Mouse (Mus musculus) limb, embryonic 11.5 days (tissue): ENCODE results near the gene 2510002D24Rik. TPM values are rescaled to one million over a fixed set of nuclear protein-coding genes. Genes with fewer than 3 reads are reported as not detected.
"Not testable (repeated sequence)": the region's sequence is repeated elsewhere in the genome, so short reads cannot be mapped to it uniquely, and the experiment has no call there.

Experiments
- ATAC-seq: fragments of 200-750 bp; cut with Nextera tagmentation; 2 replicates; pipeline ENCODE4 v1.8.0; 2017; ENCODE audit warnings: low read depth; ENCODE audit not compliant: insufficient number of reproducible peaks, low FRiP score, low TSS enrichment
- DNase-seq: peaks from one replicate; pipeline ENCODE4 v3.0.0-alpha.2; 2015; ENCODE audit warnings: low spot score
- H3K27ac ChIP-seq: fragments of 300-500 bp; sonication (generic); replicated peaks from 2 replicates; pipeline ENCODE4 v1.5.1; 2014; ENCODE audit warnings: low read depth, mild to moderate bottlenecking, low read length
- H3K27me3 ChIP-seq: fragments of 300-500 bp; sonication (generic); 2 replicates; pipeline ENCODE4 v1.6.1; 2014; ENCODE audit warnings: mild to moderate bottlenecking, low read length, mixed read lengths; ENCODE audit not compliant: control insufficient read depth, insufficient read depth
- H3K36me3 ChIP-seq: fragments of 300-500 bp; sonication (generic); 2 replicates; pipeline ENCODE4 v1.6.1; 2014; ENCODE audit warnings: mild to moderate bottlenecking, low read length, moderate library complexity, mixed read lengths; ENCODE audit not compliant: control insufficient read depth, insufficient read depth
- H3K4me1 ChIP-seq: fragments of 300-500 bp; sonication (generic); 2 replicates; pipeline ENCODE4 v1.6.1; 2014; ENCODE audit warnings: low read length, mixed read lengths; ENCODE audit not compliant: control insufficient read depth, insufficient read depth
- H3K4me2 ChIP-seq: fragments of 300-500 bp; sonication (generic); 2 replicates; pipeline ENCODE4 v1.6.1; 2014; ENCODE audit warnings: low read depth, mild to moderate bottlenecking, moderate library complexity; ENCODE audit not compliant: severe bottlenecking
- H3K4me3 ChIP-seq: fragments of 300-500 bp; sonication (generic); 2 replicates; pipeline ENCODE4 v1.5.1; 2014; ENCODE audit warnings: low read depth, low read length
- H3K9ac ChIP-seq: fragments of 300-500 bp; sonication (generic); 2 replicates; pipeline ENCODE4 v1.6.1; 2014; ENCODE audit warnings: mild to moderate bottlenecking, low read length
- H3K9me3 ChIP-seq: fragments of 300-500 bp; sonication (generic); 2 replicates; pipeline ENCODE4 v1.6.1; 2016; ENCODE audit warnings: low read length; ENCODE audit not compliant: control insufficient read depth
- WGBS: fragments of 180-500 bp; shearing (Covaris S2); extraction: QIAGEN DNeasy Blood & Tissue Kit; methylation state at CpG from one replicate; pipeline ENCODE4 v1.1.7; 2014; 5-methylcytosine and 5-hydroxymethylcytosine counted together
- polyA plus RNA-seq: library from polyadenylated mRNA; unstranded; fragments of >200 nt; fragmentation: Nextera tagmentation; extraction: Ambion mirVana; gene quantifications from 2 replicates; pipeline ENCODE4 v1.2.1, GENCODE M21; 2014

The 2510002D24Rik gene
- polyA plus RNA-seq, 1 experiment from 2014 or later, result 31.4 TPM

DNA sequence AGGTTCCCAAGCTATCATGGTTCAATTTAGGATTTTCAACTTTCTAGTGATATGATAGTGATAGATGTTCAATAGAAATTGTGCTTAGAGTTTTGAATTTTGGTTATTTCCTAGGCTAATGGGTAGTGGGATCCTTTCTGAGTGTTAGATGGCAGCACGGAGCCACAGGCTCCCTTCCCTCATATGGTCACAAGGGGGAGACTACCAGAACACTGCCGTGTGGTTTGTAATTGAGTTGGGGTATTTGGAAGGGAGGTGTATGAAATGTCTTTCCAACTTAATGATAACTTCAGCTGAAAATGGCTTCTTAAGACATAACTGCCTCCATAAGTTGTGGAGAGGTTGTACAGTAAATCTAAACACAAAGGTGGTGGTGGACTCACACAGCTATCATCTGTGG, 2.9 kb upstream of the 2510002D24Rik start:
- ATAC-seq (no peak), DNase-seq (no peak)
- no peaks in the 10 kb centered on the region for H3K4me1 ChIP-seq
- no peak overlapping the region for H3K4me2 ChIP-seq
- H3K27ac ChIP-seq, result no peak overlapping the region
- no peak overlapping the region for H3K9ac ChIP-seq
- peaks cover 13% of the 10 kb centered on the region for H3K36me3 ChIP-seq
- no peaks in the 10 kb centered on the region for H3K27me3 ChIP-seq
- 82% methylated on average over 2 of the region's 2 CpGs for WGBS
- no peaks in the 10 kb centered on the region for H3K9me3 ChIP-seq
- H3K4me3 ChIP-seq, result no peak overlapping the region

DNA sequence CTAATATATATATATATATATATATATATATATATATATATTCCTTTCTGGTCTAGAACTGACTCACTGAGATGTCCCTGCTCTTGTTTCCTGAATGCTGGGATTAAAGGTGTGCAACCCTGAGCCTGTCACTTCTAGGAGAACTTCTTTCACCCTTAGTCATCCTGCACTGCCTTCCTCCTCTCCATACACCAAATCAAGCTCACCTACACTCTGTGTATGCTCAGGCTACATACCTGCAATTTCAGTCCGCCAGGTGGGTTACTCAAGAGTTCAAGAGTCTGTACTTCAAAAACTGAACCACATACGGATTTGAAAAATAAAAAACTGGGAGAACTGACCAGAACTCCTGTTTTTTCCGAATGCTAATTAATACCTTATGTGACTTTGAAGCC, 308 bp upstream of the 2510002D24Rik start:
- peaks cover 11% of the 10 kb centered on the region for H3K36me3 ChIP-seq
- no peak overlapping the region for H3K27ac ChIP-seq
- 23% methylated on average over 3 of the region's 3 CpGs for WGBS
- ATAC-seq (peak; percentile 49; the same call in 1 of the 2 replicates), DNase-seq (no peak)
- H3K9ac ChIP-seq, result no peak overlapping the region; the same call in 1 of the 2 replicates
- peak overlapping the region; percentile 74 for H3K4me3 ChIP-seq
- H3K27me3 ChIP-seq, result no peaks in the 10 kb centered on the region
- peak overlapping the region; percentile 62 for H3K4me2 ChIP-seq
- H3K4me1 ChIP-seq, result no peaks in the 10 kb centered on the region
- no peaks in the 10 kb centered on the region for H3K9me3 ChIP-seq

DNA sequence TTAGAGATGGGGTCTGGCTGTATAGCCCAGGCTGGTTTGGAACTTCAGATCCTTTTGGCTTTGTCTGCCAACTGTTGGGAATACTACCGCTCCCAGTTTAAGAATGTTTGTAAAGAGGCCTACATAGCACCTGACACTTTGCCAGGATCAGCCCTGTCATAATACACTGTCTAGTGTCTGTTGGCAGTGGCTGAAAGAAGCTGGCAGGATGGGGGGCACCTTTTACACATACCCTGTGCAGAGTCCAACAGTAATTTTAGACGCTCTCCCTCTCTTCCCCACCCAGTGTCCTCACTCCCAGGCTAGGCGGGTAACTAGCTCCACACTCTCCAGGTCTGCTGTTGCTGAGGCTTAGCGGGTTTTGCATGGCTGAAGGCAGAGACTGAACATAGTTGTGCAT, 2.0 kb downstream of the 2510002D24Rik start:
- ATAC-seq, result no peak

DNA sequence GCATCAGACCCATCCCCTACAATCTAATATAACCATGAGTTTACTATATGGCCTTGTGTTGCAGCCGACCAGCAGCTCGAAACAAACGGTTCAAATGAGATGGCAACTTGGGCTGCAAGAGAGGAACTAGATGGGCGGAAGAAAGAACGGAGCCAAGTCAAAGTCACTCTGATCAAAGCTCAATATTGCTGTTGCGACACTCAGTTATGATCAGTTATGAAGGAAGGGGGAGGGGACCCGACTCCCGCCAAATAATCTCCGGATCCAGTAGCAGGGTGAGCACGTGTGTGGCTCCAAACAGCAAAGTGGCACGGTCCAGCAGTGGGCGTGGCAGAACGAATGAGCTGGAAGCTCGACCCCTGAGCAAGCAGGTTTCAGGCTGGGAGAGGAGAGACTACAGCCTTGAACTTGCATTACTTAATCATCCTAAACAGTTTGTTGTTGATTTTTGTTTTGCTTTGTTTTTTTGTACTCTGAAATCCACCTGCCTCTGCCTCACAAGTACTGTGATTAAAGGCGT, 10.0 kb downstream of the 2510002D24Rik start:
- 85% methylated on average over 15 of the region's 15 CpGs for WGBS
- Histone ChIP-seq H3K27me3 (no peaks in the 10 kb centered on the region), H3K9me3 (no peaks in the 10 kb centered on the region), H3K27ac (no peak overlapping the region), H3K4me3 (no peak overlapping the region), H3K9ac (no peak overlapping the region), H3K4me2 (no peak overlapping the region), H3K4me1 (no peaks in the 10 kb centered on the region), H3K36me3 (no peaks in the 10 kb centered on the region)
- DNase-seq (no peak), ATAC-seq (no peak)

More for the DNA sequence above, 2.0 kb downstream of the 2510002D24Rik start:
- H3K27ac ChIP-seq, result no peak overlapping the region
- DNase-seq, result no peak
- no peak overlapping the region for H3K9ac ChIP-seq
- H3K4me1 ChIP-seq, result no peaks in the 10 kb centered on the region
- H3K4me3 ChIP-seq, result no peak overlapping the region
- H3K9me3 ChIP-seq, result no peaks in the 10 kb centered on the region
- H3K4me2 ChIP-seq, result no peak overlapping the region
- H3K36me3 ChIP-seq, result peaks cover 9% of the 10 kb centered on the region
- H3K27me3 ChIP-seq, result no peaks in the 10 kb centered on the region
- 95% methylated on average over 4 of the region's 4 CpGs for WGBS

DNA sequence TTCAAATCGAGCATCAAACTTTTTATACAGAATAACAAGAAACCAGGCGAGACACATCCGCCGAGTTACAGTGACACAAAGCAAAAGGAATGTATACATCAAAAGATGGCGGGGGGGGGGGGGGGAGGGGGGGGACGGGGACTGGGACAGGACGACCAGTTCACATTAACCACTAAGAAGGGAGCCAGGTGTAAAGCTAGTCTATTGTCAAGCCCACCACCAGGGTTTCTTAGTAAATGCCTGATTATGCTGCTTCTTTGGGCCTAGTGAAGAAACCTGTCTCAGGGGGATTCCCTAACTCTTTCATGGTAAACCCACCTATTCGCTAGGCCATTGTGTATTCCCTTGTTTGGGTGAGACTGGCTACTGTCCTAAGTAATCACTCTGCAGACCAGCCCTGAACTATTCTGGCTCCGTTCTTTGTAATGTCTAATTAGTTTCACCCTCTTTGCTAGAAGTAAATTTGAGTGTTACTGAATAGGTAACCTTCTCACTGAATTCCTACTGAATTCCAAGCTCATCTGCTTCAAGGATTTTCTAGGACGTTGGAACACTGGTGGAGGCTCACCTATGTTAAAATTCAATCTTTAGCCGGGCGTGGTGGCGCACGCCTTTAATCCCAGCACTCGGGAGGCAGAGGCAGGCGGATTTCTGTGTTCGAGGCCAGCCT, 13.3 kb downstream of the 2510002D24Rik start:
- H3K9ac ChIP-seq, ATAC-seq, H3K27me3 ChIP-seq, DNase-seq, H3K4me3 ChIP-seq, H3K27ac ChIP-seq, H3K4me2 ChIP-seq, H3K9me3 ChIP-seq, H3K36me3 ChIP-seq, H3K4me1 ChIP-seq: not testable (repeated sequence)
- 90% methylated on average over 16 of the region's 17 CpGs for WGBS

DNA sequence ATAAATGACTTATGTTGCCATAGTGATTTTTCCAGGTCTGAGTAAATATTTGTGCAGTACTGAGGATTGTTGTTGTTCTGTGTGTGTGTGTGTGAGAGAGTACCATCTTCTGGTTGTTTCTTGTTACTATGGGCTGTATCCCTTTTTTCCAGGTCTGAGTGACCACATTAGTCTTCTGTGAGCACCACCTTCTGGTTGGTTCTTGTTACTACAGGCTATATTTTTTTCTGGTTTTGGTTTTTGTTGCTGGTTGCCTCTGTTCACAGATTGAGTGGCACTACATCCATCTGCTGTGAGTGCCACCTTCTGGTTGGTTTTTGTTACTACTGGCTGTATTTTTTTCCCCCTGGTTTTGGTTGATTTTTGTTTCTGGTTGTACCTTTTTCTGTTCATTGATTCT, 22.2 kb downstream of the 2510002D24Rik start:
- Histone ChIP-seq H3K9ac (no peak overlapping the region), H3K4me2 (no peak overlapping the region), H3K4me3 (no peak overlapping the region), H3K27me3 (no peaks in the 10 kb centered on the region), H3K9me3 (peaks cover 2% of the 10 kb centered on the region; the same call in 1 of the 2 replicates), H3K4me1 (no peaks in the 10 kb centered on the region), H3K27ac (no peak overlapping the region), H3K36me3 (no peaks in the 10 kb centered on the region)
- DNase-seq (no peak), ATAC-seq (no peak)

DNA sequence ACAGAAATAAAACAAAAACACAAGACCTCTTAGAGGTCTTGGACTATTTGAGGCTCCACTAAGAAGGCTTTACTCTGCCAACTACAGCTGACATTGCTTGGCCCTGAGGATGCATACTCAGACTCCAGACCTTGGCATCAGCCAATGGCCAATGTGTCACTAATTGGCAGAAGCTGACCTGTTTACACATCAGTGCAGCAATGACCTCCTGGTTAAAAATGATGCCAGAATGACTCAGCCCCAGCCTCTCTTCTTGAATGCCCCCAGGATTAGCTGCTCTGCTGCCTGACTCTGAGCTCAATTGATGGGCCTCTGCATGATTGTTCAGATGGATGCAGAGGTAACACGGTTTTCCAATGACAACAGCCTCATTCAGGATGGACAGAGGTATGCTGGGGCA, 23.8 kb downstream of the 2510002D24Rik start:
- DNase-seq, result no peak
- H3K9me3 ChIP-seq, result peaks cover 2% of the 10 kb centered on the region; the same call in 1 of the 2 replicates
- no peak overlapping the region for H3K4me3 ChIP-seq
- 88% methylated on average over 1 of the region's 1 CpGs for WGBS
- H3K4me2 ChIP-seq, result no peak overlapping the region
- H3K36me3 ChIP-seq, result no peaks in the 10 kb centered on the region
- no peak overlapping the region for H3K9ac ChIP-seq
- no peaks in the 10 kb centered on the region for H3K27me3 ChIP-seq
- H3K27ac ChIP-seq, result no peak overlapping the region
- no peaks in the 10 kb centered on the region for H3K4me1 ChIP-seq
- no peak for ATAC-seq

DNA sequence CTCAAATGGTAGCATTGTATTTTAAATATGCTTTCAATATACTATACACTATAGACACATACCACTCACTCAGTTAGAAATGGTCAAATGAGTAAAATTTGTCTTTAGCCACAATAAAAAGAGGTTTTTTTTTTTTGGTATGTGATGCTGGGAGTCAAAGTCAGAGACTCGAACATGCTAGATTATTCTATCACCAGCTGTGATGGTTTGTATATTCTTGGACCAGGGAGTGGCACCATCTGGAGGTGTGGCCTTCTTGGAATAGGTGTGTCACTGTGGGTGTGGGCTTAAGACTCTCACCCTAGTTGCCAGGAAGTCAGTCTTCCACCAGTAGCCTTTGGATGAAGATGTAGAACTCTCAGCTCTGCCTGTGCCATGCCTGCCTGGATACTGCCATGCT, 34.1 kb downstream of the 2510002D24Rik start:
- not testable (repeated sequence) for H3K9me3 ChIP-seq, H3K27me3 ChIP-seq, H3K27ac ChIP-seq, H3K4me3 ChIP-seq, H3K36me3 ChIP-seq, H3K4me1 ChIP-seq, H3K4me2 ChIP-seq, H3K9ac ChIP-seq, ATAC-seq, DNase-seq
- WGBS, result 86% methylated on average over 1 of the region's 1 CpGs

DNA sequence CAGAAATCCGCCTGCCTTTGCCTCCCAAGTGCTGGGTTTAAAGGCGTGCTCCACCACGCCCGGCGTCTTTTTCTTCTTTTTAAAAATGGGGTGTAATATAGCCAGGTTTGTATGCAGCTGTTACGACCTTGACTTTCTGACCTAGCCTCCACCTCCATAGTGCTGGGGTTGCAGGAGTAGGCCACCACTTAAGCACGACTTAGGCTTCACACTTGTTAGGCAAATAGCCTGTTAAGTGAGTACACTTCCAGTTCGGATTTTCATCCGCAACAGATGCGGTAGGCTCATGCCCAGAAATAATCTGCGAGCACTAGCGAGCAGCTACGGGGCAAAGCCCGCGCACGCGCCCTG, 39.7 kb downstream of the 2510002D24Rik start:
- H3K36me3 ChIP-seq, result peaks cover 9% of the 10 kb centered on the region; the same call in 1 of the 2 replicates
- no peaks in the 10 kb centered on the region for H3K9me3 ChIP-seq
- ATAC-seq (peak; percentile 60), DNase-seq (no peak)
- H3K4me2 ChIP-seq, result peak overlapping the region; percentile 81; the same call in 1 of the 2 replicates
- under 1% methylated on average over 17 of the region's 17 CpGs for WGBS
- peak overlapping the region; percentile 89 for H3K9ac ChIP-seq
- peak overlapping the region; percentile 91 for H3K4me3 ChIP-seq
- H3K27me3 ChIP-seq, result no peaks in the 10 kb centered on the region
- peak overlapping the region; percentile 85 for H3K27ac ChIP-seq
- H3K4me1 ChIP-seq, result no peaks in the 10 kb centered on the region
